Mouse (Mus musculus) brown adipose tissue, adult 24 weeks (tissue): Measurements from ENCODE around the gene Phactr2. TPM values are rescaled to one million over a fixed set of nuclear protein-coding genes. Genes with fewer than 3 reads are reported as not detected.

Source experiments
- H3K27ac ChIP-seq: fragments of 200-500 bp; replicated peaks from 2 replicates; pipeline ENCODE4 v1.5.1; 2012; ENCODE audit warnings: low read depth, mild to moderate bottlenecking, low read length
- H3K4me1 ChIP-seq: fragments of 200-500 bp; 2 replicates; pipeline ENCODE4 v1.6.1; 2012; ENCODE audit warnings: low read length, mixed read lengths; ENCODE audit not compliant: control insufficient read depth, insufficient read depth, insufficient read length
- H3K4me3 ChIP-seq: fragments of 200-500 bp; 2 replicates; pipeline ENCODE4 v1.5.1; 2012; ENCODE audit warnings: low read depth, mild to moderate bottlenecking, low read length, moderate library complexity; ENCODE audit not compliant: insufficient read depth
- polyA plus RNA-seq: library from polyadenylated mRNA; stranded (reverse); fragments of >200 nt; gene quantifications from 2 replicates; pipeline ENCODE4 v1.2.4, GENCODE M21; 2012; ENCODE audit not compliant: missing spikeins, insufficient read depth, insufficient read length

The Phactr2 gene
- polyA plus RNA-seq, 1 experiment = 15.3 TPM

DNA sequence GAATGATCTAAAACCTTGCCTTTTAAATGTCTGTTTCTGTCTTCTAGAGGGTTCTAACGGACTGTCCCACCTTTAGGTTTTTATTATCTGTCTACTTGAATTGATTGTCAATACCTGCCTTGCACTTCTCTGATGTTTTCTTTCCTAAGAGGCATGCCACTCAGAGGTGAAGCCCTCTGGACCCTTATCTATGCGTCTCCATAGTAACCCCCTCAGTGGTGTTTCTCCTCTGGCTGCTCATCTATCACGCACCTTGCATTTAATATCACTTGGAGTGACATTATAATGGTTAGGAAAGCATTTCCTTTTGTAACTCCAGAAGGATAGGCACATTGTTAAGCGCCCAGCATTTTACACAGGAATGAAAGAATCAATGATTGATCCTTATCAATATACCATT, 137.2 kb downstream of the Phactr2 start:
- Histone ChIP-seq H3K4me3 (no peak overlapping the region), H3K4me1 (no peaks in the 10 kb centered on the region), H3K27ac (no peak overlapping the region)

GRCm38 (mm10) chr10:13335814-13336213, 138.4 kb downstream of the Phactr2 start:
- Histone ChIP-seq H3K4me1 (no peaks in the 10 kb centered on the region), H3K27ac (no peak overlapping the region), H3K4me3 (no peak overlapping the region)

DNA sequence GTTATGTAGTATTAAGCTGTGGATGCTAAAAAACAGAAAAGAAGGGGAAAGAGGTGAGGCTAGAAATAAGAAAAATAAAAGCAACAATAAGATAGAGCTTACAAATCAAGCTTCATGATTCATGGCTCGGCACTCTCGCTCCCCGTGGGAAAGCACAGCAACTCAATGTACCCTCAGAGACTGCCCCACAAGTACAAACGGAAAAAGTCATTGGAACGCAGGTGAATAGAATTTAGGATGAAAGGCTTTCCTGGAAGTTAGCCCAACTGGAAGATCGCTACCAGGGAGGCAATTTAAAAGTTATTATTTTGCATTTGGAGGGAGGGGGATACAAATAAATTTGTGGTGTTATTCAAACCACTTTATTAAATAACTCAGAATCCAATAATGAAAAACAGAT, 138.9 kb downstream of the Phactr2 start:
- Histone ChIP-seq H3K4me1 (no peaks in the 10 kb centered on the region), H3K27ac (no peak overlapping the region), H3K4me3 (no peak overlapping the region)

- Histone ChIP-seq H3K4me3 (no peak overlapping the region), H3K4me1 (no peaks in the 10 kb centered on the region), H3K27ac (no peak overlapping the region)
Measured at GRCm38 (mm10) chr10:13333781-13334180, 140.4 kb downstream of the Phactr2 start.

GRCm38 (mm10) chr10:13332985-13333384, 141.2 kb downstream of the Phactr2 start:
- H3K4me1 ChIP-seq = no peaks in the 10 kb centered on the region
- H3K4me3 ChIP-seq = no peak overlapping the region
- H3K27ac ChIP-seq = no peak overlapping the region

DNA sequence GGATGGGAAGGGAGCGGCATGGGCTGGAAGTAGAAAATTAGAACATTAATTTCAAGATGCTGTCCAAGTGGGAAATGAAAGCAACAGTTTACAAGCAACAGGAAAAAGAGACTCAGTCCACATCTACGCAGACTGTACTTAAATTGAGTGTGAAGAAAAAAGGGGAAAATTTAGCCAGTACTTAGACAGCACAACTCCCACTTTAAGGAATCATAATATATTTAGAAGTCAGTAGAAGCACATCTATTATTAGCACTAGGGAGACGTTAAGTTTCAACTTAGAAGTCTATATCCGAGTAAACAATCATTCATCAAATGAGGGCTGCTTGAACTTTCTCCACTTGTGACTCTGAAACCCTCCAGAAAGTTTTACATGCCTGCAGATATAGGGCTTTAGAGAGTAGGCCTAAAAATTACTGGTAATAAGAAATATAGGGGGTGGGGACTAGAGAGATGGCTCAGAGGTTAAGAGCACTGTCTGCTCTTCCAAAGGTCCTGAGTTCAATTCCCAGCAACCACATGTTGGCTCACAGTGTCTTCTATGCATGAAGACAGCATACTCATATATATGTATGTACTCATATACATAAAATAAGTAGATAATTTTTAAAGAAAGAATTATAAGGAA, 142.7 kb downstream of the Phactr2 start:
- H3K27ac ChIP-seq = no peak overlapping the region
- no peaks in the 10 kb centered on the region for H3K4me1 ChIP-seq
- no peak overlapping the region for H3K4me3 ChIP-seq

DNA sequence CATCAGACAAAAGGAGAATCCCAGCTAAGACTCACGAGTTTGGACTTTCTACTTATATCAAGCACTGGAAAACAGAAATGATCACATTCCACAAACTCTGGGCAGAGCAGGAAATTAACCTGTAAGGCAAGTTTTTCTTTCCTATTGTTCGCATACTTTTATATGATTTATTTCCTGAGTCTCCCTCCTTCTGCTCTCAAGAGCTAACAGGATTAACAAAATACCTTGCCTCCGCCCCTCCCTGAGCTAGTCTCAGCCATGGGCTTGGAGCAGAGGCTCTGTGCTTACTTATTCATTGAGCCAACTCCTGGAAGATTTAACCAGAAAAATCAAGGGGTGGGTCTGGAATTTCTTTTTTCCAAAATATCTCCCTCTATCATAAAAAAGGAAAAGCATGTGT, 145.6 kb downstream of the Phactr2 start:
- H3K4me3 ChIP-seq = no peak overlapping the region
- no peak overlapping the region for H3K27ac ChIP-seq
- H3K4me1 ChIP-seq = peaks cover 3% of the 10 kb centered on the region; the same call in 1 of the 2 replicates

DNA sequence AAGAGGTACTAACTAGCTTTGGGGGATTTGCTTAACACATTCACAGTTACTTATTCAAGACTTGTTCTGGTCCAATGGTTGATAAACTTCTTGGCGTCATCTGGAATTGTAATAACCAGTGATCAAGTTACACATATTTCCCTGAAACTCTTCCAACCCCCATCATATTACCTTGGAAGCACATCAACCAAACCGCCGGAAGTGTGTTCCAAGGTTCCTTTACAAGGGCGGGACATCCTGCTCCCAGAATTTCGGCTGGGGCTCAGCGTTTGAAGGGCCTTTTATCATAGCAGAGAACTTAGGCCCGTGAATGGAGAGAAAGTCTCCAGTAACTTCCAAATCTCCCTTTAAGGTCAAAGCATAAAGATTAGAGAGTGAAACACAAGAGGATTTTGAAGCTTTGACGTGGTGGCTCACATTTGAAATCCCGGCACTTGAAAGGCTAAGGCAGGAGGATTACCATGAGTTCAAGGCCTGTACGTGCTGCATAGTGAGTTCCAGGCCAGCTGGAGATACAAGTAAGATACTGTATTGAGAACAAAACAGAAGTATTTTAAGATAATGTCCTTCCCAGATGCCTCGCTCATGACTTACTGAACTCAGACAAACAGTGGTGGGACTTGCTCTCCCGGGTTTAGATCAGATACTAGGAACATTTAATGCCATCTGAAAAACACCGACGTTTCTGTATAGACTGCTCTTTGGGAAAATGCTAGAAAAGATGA, 147.9 kb downstream of the Phactr2 start:
- no peak overlapping the region for H3K4me3 ChIP-seq
- H3K4me1 ChIP-seq = peaks cover 10% of the 10 kb centered on the region; the same call in 1 of the 2 replicates
- H3K27ac ChIP-seq = peak overlapping the region; percentile 84

DNA sequence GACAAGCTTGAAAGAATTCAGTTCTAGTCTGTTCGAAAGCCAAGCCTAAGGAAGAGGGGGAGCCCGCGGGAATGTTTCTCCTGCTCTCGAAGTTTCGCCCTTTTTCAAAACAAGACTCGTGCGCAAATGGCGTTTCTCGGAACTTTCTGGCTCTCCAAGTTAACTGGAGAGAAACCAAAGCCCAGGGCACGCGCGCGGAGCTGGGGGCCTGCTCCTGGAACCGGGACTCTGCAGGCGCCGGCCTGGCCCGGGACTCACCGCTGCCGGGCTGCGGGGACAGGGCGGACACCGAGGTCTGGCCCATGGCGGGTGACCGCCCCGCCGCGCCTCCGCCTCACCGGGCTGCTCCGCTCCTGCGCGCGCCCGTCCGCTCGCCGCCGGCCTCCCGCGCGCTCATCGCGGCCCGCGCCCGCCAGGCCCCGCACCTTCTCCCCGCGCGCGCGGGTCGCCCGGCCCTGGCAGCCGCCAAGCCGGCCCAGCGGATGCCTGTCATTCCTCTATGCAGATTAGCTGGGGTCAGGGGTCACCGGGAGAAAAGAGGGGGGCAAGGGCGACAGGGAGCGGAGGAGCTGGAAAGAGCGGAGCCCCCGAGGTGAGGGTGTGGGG, 150.3 kb downstream of the Phactr2 start:
- Histone ChIP-seq H3K4me1 (peaks cover 13% of the 10 kb centered on the region; the same call in 1 of the 2 replicates), H3K27ac (peak overlapping the region; percentile 12), H3K4me3 (peak overlapping the region; percentile 69)

DNA sequence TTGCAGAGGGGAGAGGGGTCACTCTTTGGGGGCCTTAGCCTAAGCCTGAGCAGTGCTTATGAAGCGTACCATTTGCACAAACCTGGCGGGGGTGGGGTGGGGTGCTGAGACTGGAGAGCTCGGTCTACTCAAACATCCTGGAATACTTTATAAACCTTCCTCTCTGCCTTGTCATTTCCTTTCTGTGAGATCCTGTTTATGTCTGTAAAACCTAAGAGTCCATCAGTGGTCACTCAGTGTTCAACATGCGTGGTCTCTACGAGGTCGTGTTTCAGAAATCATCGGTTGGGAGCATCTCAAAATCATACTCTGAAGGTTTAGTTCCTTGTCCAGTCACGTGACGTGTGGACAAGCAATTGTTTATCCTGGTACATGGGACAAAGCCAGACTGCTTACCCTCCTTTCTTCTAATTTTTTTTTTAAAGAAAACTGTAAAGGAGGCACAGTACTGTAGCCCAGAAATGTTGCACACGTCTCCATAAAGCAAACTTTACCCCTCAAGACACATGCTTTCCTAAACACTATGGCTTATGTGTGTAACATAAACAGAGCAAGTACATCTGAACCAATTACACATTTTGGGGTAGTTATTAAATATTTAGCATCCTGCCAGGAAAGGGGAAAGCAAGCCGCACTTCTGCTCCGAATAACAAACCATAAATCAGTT, 150.9 kb downstream of the Phactr2 start:
- H3K27ac ChIP-seq = peak overlapping the region; percentile 22
- H3K4me1 ChIP-seq = peaks cover 13% of the 10 kb centered on the region; the same call in 1 of the 2 replicates
- H3K4me3 ChIP-seq = peak overlapping the region; percentile 69

- Histone ChIP-seq H3K27ac (no peak overlapping the region), H3K4me1 (no peaks in the 10 kb centered on the region)
Measured at GRCm38 (mm10) chr10:13314999-13315398, 159.2 kb downstream of the Phactr2 start.

DNA sequence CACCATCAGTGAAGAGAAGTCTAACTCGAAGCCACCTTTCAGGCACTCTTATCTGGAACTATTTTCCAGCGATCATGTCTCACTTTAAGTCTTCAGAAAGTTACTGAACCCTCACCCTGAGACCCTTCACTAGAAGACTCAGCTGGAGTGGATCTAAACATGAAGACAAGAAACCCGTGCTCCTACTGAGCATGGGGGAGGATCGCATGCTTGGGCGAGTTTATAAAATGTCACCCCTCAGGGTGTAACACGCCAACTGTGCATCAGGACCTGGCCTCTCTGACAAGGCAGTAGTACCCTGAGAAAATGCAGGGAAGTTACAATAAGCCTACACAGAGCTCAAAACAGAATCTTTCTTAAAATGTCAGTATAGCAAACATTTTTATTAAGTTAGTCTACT, 161.6 kb downstream of the Phactr2 start:
- Histone ChIP-seq H3K27ac (no peak overlapping the region), H3K4me1 (peaks cover 3% of the 10 kb centered on the region; the same call in 1 of the 2 replicates)

More at GRCm38 (mm10) chr10:13314999-13315398, 159.2 kb downstream of the Phactr2 start:
- H3K4me3 ChIP-seq = no peak overlapping the region

GRCm38 (mm10) chr10:13311612-13312011, 162.6 kb downstream of the Phactr2 start:
- Histone ChIP-seq H3K27ac (no peak overlapping the region), H3K4me3 (no peak overlapping the region), H3K4me1 (peaks cover 3% of the 10 kb centered on the region; the same call in 1 of the 2 replicates)

More for the DNA sequence above, 161.6 kb downstream of the Phactr2 start:
- H3K4me3 ChIP-seq = no peak overlapping the region

DNA sequence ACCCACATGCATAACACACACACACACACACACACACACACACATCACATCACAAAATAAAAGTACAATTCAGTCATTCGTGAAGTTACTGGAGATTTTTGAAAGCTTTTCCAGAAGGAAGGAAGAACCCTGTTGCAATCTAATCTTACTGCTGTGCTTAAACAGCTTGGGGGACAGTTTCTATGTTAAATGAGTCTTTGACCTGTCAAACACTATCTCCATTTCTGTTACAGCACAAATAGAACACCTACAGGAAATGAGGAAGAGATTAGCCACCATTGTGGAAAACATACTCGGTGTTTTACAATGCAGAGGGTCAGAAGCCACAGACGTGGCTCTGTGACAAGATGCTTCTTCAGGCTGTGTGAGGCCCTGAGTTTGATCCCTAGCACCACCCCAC, 164.1 kb downstream of the Phactr2 start:
- H3K27ac ChIP-seq = no peak overlapping the region
- no peak overlapping the region for H3K4me3 ChIP-seq
- H3K4me1 ChIP-seq = peaks cover 4% of the 10 kb centered on the region; the same call in 1 of the 2 replicates

DNA sequence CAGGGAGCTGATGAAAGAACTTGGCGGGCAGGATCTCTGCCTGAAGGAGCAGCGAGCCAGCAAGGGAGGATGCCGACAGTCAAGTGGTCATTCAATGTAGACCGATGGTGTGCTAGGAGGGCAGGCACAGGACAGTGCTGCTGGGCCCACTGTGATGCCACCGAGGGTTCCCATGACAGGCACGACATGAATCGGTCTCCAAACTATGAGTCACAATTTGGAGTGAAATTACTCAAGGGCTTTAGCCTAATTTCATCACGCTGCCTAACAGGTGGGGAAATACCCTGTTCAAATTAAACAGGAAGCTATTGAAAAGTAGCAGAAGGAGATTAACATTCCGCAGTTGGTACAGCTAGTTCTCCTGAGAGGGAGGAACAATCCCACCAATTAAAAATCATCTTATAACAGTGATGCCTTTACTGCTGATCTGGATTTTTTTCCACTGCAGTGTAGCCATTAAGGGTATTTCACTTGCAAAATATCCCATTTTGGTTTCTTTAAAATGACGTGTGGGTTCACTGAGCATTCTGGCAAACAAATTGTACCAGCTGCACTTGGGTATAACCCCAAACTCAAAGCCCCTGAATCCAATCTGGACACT, 169.5 kb downstream of the Phactr2 start:
- Histone ChIP-seq H3K4me3 (no peak overlapping the region), H3K27ac (no peak overlapping the region), H3K4me1 (peaks cover 18% of the 10 kb centered on the region)
